In the genomic region with DNA sequence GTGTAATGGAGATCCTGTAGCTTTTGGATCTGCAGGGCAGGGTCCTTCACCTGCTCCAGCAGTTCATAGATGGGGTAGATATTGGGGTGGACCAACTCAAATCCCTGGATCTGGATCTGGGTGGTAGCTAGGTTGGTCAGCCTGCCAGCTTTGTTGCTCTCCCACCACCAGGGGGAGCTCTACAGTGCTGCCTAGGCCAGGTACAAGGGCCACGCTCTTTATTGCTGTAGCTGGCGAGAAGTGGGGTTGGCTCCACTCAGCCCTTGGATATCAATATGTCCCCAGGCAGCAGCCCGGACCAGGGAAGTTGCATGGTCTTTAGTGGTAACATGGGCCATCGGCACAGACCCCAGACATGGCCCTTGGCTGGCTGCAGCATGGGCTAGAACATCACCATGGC, we compare ENCODE assay signal across 9 mouse cellular contexts. TPM values are rescaled to one million over a fixed set of nuclear protein-coding genes. Genes with fewer than 3 reads are reported as not detected.
DNase-seq lines count a peak whose midpoint lies in the region; ATAC-seq and TF ChIP-seq lines count a peak whose summit lies in the region.
"Had no signal": no experiment of that assay in that cellular context is flagged by ENCODE, and none has a peak within 500 bp of the region (broad histone marks: within the 10 kb centered on the region; RNA-seq: fewer than 3 reads in every experiment).

No protein-coding gene starts in this region.

- H3K36me3 ChIP-seq in stomach, postnatal 0 days (ENCODE audit: control insufficient read depth, insufficient read depth, low read length) = no peaks in the 10 kb centered on the region
- no peaks in the 10 kb centered on the region for H3K36me3 ChIP-seq in intestine, embryonic 16.5 days (ENCODE audit: control insufficient read depth, insufficient read depth, low read length)
- H3K36me3 ChIP-seq: lung, embryonic 15.5 days had no signal

- H3K27me3 ChIP-seq in stomach, postnatal 0 days (ENCODE audit: control insufficient read depth, insufficient read depth, low read length) = no peaks in the 10 kb centered on the region
- no peaks in the 10 kb centered on the region for H3K27me3 ChIP-seq in intestine, embryonic 16.5 days (replicated peaks; ENCODE audit: control insufficient read depth, insufficient read depth, low read length)
- H3K27me3 ChIP-seq: lung, embryonic 15.5 days had no signal

- ATAC-seq in stomach, postnatal 0 days (ENCODE audit: low FRiP score, low TSS enrichment) = 0 out of 2 replicates have a peak, but pooled peaks have one; percentile 24
- no peak for ATAC-seq in intestine, embryonic 16.5 days

- H3K27ac ChIP-seq in stomach, postnatal 0 days (replicated peaks) = no peak overlapping the region
- no peak overlapping the region for H3K27ac ChIP-seq in intestine, embryonic 16.5 days (ENCODE audit: low read length)
- H3K27ac ChIP-seq: lung, embryonic 15.5 days had no signal

- H3K4me1 ChIP-seq in stomach, postnatal 0 days (replicated peaks; ENCODE audit: control insufficient read depth, insufficient read depth) = no peaks in the 10 kb centered on the region
- no peaks in the 10 kb centered on the region for H3K4me1 ChIP-seq in intestine, embryonic 16.5 days (ENCODE audit: control insufficient read depth, insufficient read depth, low read length)
- H3K4me1 ChIP-seq: lung, embryonic 15.5 days had no signal

- no peaks in the 10 kb centered on the region for H3K9me3 ChIP-seq in stomach, postnatal 0 days (ENCODE audit: control insufficient read depth, low read length)
- H3K9me3 ChIP-seq in intestine, embryonic 16.5 days (ENCODE audit: control insufficient read depth, low read length) = no peaks in the 10 kb centered on the region
- H3K9me3 ChIP-seq: lung, embryonic 15.5 days had no signal

- no peak for TF ChIP-seq EP300 in stomach, postnatal 0 days (optimal IDR thresholded peaks at IDR 0.05)

- H3K4me2 ChIP-seq in stomach, postnatal 0 days (replicated peaks; ENCODE audit: low read depth) = no peak overlapping the region
- no peak overlapping the region for H3K4me2 ChIP-seq in intestine, embryonic 16.5 days (ENCODE audit: low read depth, low read length)
- H3K4me2 ChIP-seq: lung, embryonic 15.5 days had no signal

- DNase-seq in layer of hippocampus, adult 9-11 months = peak; percentile 4
- no peak for DNase-seq in layer of hippocampus, adult 8-10 months (ENCODE audit: low spot score in 2 of 2)
- DNase-seq in NIH3T3 (ENCODE audit: low read depth) = peak; percentile 40
- peak; percentile 49 for DNase-seq in c-Kit-positive CD71-positive TER-119-positive erythroid progenitor cells, embryonic 14.5 days (ENCODE audit: low spot score)
- peak; percentile 50 for DNase-seq in large intestine, adult 2 months (ENCODE audit: low read depth, low spot score)
- peak; percentile 40 for DNase-seq in stomach, postnatal 0 days (ENCODE audit: low spot score)
- no peak for DNase-seq in right cerebral cortex, postnatal 14 days

- 68% methylated on average over 4 of the region's 4 CpGs for WGBS in large intestine, adult 2 months
- 88% methylated on average over 4 of the region's 4 CpGs for WGBS in stomach, postnatal 0 days
- 85% methylated on average over 4 of the region's 4 CpGs for WGBS in intestine, embryonic 16.5 days

- peak; percentile 71 for TF ChIP-seq CTCF in stomach, postnatal 0 days (IDR thresholded peaks at IDR 0.05; ENCODE audit: low read depth)

- no peak overlapping the region for H3K9ac ChIP-seq in stomach, postnatal 0 days (ENCODE audit: low read length)
- H3K9ac ChIP-seq in intestine, embryonic 16.5 days (ENCODE audit: low read depth, low read length) = no peak overlapping the region
- H3K9ac ChIP-seq: lung, embryonic 15.5 days had no signal

- no peak overlapping the region for H3K4me3 ChIP-seq in stomach, postnatal 0 days (ENCODE audit: low read depth, low read length)
- no peak overlapping the region for H3K4me3 ChIP-seq in intestine, embryonic 16.5 days (ENCODE audit: low read length)
- H3K4me3 ChIP-seq: lung, embryonic 15.5 days had no signal

RNA-seq across cellular contexts. Expression of a gene that starts 15.6 kb away (rescaled TPM):
- 100 to 1,000 TPM; 363 to 430 (median 401) TPM for total RNA-seq in layer of hippocampus, adult 8-10 months (2022)
- 1.3 and 2.5 TPM in 2 replicates for polyA plus RNA-seq in large intestine, adult 2 months (2012; rRNA removed)
- polyA plus RNA-seq in stomach, postnatal 0 days (2015; fragmentation: Nextera tagmentation; extraction: Ambion mirVana) = 3.5 and 3.6 TPM in 2 replicates
- polyA plus RNA-seq in intestine, embryonic 16.5 days (2015; fragmentation: Nextera tagmentation; extraction: Ambion mirVana) = 1.9 and 2.8 TPM in 2 replicates

Comparison
In these comparisons a context has a peak if more than half of its experiments do, and no peak if none do; other contexts are left out.
1. DNase-seq: peak in layer of hippocampus, adult 9-11 months (single experiment), NIH3T3 (single experiment), c-Kit-positive CD71-positive TER-119-positive erythroid progenitor cells, embryonic 14.5 days (single experiment), large intestine, adult 2 months (single experiment) and stomach, postnatal 0 days (single experiment); none in layer of hippocampus, adult 8-10 months (0 of 2) and right cerebral cortex, postnatal 14 days (single experiment).